Mouse (Mus musculus): ENCODE results near the gene Olfr71.

The Olfr71 gene

DNA sequence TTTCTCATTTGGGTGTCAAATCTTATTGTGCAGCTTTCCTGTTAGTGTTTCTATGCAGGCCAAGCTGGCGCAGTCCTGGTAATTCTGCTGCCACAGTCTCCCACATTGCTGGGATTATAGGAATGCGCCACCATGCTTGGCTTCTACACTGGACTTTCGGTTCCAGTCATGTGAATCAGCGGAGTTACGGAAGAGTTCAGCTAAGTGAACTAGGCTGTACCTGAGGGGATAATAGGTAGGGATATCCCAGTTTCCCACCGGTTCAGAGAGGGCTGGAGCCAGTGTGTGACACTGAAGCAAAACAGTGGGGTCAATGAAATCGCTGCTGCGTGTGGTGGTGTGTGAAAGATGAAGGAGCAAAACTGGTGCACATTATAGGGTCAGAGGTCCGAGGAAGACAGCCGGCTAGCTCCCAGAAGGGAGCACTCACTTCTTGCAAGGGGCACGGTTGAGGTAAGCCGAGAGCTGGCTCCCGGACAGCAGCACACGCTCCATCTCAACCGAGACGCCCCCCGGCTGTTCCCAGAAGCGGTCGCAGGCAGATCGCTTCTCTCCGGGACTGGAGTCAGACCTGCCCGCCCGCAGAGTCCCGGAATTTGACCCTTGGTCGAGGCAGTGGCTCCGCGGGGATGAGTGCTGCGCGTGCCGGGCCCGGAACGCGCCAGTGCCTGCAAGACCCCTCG, 54.3 kb downstream of the Olfr71 start:
- no peak for DNase-seq (ENCODE audit: low read depth)
